Mouse (Mus musculus): ENCODE data around the gene Lamtor1. TPM values are rescaled to one million over a fixed set of nuclear protein-coding genes. Genes with fewer than 3 reads are reported as not detected.
A peak's percentile ranks its signal among the peaks of the same experiment; 100 is the strongest.
"Not testable (repeated sequence)": the region's sequence is repeated elsewhere in the genome, so short reads cannot be mapped to it uniquely, and the experiment has no call there.

Gene Lamtor1
- polyA plus RNA-seq, 1 experiment from 2014 or later = 147 TPM

DNA sequence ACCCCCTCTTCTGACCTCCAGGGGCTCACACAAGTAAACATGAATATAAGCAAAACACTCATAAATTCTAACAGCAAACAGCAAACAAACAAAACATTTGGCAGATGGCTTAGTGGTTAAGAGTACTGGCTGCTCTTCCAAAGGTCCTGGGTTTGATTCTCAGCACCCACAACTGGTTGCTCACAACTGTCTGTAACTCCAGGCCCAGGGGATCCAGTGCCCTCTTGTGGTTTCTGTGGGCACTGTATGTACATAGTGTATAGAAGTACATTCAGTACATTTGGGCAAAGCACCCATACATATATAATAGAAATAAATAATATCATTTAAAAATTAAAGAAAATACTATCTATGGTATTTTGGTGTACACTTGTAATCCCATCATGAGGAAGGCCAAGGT lies 2.9 kb upstream of the Lamtor1 start:
- H3K27me3 ChIP-seq (replicated peaks) = no peaks in the 10 kb centered on the region
- H3K4me1 ChIP-seq = peaks cover 8% of the 10 kb centered on the region
- H3K36me3 ChIP-seq = 0 out of 2 replicates have a peak, but pooled peaks cover 9% of the 10 kb centered on the region
- no peak overlapping the region for H3K9ac ChIP-seq
- ATAC-seq (ENCODE audit: insufficient read depth, low FRiP score, low read depth) = no peak
- no peak overlapping the region for H3K4me3 ChIP-seq (replicated peaks)
- no peak overlapping the region for H3K4me2 ChIP-seq
- no peak overlapping the region for H3K27ac ChIP-seq
- no peaks in the 10 kb centered on the region for H3K9me3 ChIP-seq

DNA sequence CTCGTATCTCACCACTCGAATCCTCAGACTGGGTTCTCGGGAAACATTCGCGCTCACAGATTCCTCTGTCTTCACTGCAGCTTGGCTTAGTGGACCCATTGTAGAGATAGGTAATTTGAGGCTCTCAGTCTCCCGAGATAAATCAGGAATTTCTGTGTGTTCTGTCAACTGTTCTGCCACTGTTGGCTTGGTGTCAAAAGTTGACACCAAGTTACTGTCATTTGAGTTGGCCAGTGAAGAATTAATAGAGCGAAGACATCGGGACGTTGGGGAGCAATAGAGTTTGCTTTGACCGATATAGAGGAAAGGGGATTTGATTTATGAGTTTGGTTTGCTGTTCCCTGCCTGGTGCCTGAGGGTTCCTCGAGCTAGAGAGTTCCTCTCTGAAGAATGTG lies 580 bp downstream of the Lamtor1 start, which contains the start of gene Tomt:
Tomt (minus strand) TSS at position 73 of the 395 bp plus-strand sequence.
- 8% methylated on average over 11 of the region's 11 CpGs for WGBS
- Histone ChIP-seq H3K4me2 (peak within 1 kb of the TSS; percentile 72), H3K27me3 (replicated peaks) (no peaks in the 10 kb centered on the region), H3K9me3 (no peaks in the 10 kb centered on the region), H3K4me3 (replicated peaks) (peak within 1 kb of the TSS; percentile 80), H3K9ac (peak within 1 kb of the TSS; percentile 86), H3K27ac (peak within 1 kb of the TSS; percentile 96), H3K4me1 (peaks cover 8% of the 10 kb centered on the region), H3K36me3 (peaks cover 19% of the 10 kb centered on the region)
- no peak for ATAC-seq (ENCODE audit: insufficient read depth, low FRiP score, low read depth)

DNA sequence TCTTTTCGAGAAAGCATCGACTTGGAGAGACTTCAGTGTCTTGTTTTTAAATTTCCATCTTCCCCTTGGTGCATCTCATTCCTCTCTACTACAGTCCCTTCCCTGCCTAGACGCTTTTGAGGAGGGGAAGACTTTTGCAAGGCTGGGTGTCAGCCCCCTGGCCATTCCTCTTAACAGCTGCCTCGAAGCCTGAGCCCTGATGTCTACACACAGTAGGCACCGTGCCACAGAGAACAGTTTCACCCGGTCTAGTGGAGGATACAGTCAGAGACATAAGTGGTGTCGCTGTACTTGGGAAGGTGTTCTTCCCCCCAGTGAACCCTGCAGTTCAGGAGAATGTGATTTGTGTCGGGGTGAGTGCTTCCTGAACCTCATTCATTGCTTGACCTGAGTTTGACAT lies 992 bp downstream of the Lamtor1 start:
- WGBS = 61% methylated on average over 8 of the region's 8 CpGs
- Histone ChIP-seq H3K27me3 (replicated peaks) (no peaks in the 10 kb centered on the region), H3K9me3 (no peaks in the 10 kb centered on the region), H3K4me3 (replicated peaks) (peak overlapping the region; percentile 80), H3K36me3 (peaks cover 23% of the 10 kb centered on the region), H3K27ac (peak overlapping the region; percentile 96), H3K9ac (no peak overlapping the region), H3K4me2 (peak overlapping the region; percentile 57), H3K4me1 (peaks cover 8% of the 10 kb centered on the region)
- no peak for ATAC-seq (ENCODE audit: insufficient read depth, low FRiP score, low read depth)

DNA sequence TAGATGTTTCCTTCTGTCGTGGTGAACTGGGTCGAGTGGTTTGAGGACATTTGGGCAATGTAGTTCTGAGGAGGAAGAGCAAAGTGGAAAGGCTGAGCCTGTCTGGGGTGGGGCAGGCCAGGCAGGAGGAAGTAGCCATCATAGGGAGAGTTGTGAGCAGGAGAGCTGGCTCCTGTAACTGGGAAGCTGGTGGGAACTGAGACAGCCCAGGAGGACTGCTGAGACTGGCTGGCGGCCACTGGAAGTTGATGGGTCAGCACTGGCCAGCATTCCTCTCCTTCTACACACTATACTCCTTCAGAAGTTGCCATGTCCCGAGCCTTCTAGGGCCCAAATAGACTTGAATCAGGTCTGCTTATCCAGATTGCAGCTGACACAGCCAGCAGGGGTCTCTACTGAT lies 2.7 kb downstream of the Lamtor1 start:
- Histone ChIP-seq H3K36me3 (peaks cover 36% of the 10 kb centered on the region), H3K27me3 (replicated peaks) (no peaks in the 10 kb centered on the region), H3K4me3 (replicated peaks) (no peak overlapping the region), H3K4me2 (no peak overlapping the region), H3K27ac (no peak overlapping the region), H3K4me1 (peaks cover 8% of the 10 kb centered on the region), H3K9me3 (no peaks in the 10 kb centered on the region), H3K9ac (no peak overlapping the region)
- no peak for ATAC-seq (ENCODE audit: insufficient read depth, low FRiP score, low read depth)
- 67% methylated on average over 4 of the region's 4 CpGs for WGBS

DNA sequence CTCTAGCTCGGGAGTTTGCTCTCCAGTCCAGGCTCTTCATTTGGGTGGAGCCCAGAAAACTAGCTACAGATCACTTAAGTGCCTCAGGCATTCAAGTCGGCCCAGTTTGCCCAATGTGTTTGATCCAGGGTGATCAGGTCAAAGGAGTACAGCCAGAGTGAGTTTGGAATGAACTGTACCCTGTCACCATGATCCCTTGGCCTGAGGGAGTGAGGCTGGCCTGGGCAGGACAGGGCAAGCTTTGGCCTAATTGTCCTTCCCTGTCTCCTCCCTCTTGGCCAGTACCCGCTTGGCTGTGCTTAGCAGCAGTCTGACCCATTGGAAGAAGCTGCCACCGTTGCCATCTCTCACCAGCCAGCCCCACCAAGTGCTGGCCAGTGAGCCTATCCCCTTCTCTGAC lies 4.4 kb downstream of the Lamtor1 start:
- H3K9ac ChIP-seq = no peak overlapping the region
- no peak overlapping the region for H3K27ac ChIP-seq
- H3K4me1 ChIP-seq = peaks cover 8% of the 10 kb centered on the region
- H3K27me3 ChIP-seq (replicated peaks) = no peaks in the 10 kb centered on the region
- no peak overlapping the region for H3K4me3 ChIP-seq (replicated peaks)
- WGBS = 89% methylated on average over 4 of the region's 4 CpGs
- H3K36me3 ChIP-seq = peaks cover 41% of the 10 kb centered on the region
- no peak overlapping the region for H3K4me2 ChIP-seq
- no peak for ATAC-seq (ENCODE audit: insufficient read depth, low FRiP score, low read depth)
- H3K9me3 ChIP-seq = no peaks in the 10 kb centered on the region

DNA sequence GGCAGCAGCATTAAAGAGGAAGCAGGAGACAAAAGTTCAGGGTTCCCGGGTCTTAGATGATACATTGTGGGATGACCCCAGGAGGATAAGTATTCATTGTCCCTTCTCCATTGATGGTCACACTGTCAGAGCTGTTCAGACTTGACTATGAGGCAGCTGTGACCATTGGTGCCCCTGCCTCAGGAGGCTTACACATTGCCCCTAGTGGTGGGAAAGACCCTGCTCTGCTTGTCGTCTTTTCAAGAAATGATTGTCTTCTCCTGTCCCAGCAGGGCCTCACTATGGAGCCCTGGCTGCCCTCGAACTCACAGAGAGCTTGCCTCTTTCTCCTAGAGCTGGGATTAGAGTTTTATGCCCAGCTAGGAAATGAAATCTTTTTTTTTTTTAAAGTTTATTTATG lies 6.3 kb downstream of the Lamtor1 start:
- Histone ChIP-seq H3K4me2 (no peak overlapping the region), H3K36me3 (peaks cover 45% of the 10 kb centered on the region), H3K4me1 (peaks cover 3% of the 10 kb centered on the region), H3K27ac (no peak overlapping the region), H3K27me3 (replicated peaks) (no peaks in the 10 kb centered on the region), H3K4me3 (replicated peaks) (no peak overlapping the region), H3K9ac (no peak overlapping the region), H3K9me3 (no peaks in the 10 kb centered on the region)
- ATAC-seq (ENCODE audit: insufficient read depth, low FRiP score, low read depth) = no peak
- whole genome bisulfite sequencing = 66% methylated on average over 3 of the region's 3 CpGs

DNA sequence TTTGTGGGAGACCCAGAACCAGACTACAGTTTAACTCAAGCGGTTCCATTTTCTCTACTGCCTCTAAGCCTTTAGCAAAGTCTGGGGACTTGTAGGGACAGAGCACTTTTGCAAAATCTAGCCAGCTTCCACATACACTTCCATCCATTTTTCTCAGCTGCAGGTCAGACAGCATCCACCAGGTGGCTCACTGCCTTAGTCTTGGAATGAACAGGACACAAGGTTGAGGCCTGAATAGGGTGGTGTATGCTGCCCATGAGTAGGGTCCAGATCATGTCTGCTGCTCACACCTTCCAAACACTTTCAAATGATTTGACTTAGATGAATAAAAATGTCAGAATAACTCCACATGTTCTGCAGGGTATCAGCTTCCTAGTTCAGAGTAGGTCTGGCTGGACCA lies 12.4 kb downstream of the Lamtor1 start:
- no peak overlapping the region for H3K4me3 ChIP-seq (replicated peaks)
- ATAC-seq (ENCODE audit: insufficient read depth, low FRiP score, low read depth) = 0 out of 2 replicates have a peak, but pooled peaks have one; percentile 56
- 23% methylated on average over 1 of the region's 1 CpGs for WGBS
- no peaks in the 10 kb centered on the region for H3K27me3 ChIP-seq (replicated peaks)
- no peak overlapping the region for H3K9ac ChIP-seq
- H3K36me3 ChIP-seq = peaks cover 13% of the 10 kb centered on the region
- no peak overlapping the region for H3K27ac ChIP-seq
- no peak overlapping the region for H3K4me2 ChIP-seq
- H3K9me3 ChIP-seq = no peaks in the 10 kb centered on the region
- no peaks in the 10 kb centered on the region for H3K4me1 ChIP-seq

DNA sequence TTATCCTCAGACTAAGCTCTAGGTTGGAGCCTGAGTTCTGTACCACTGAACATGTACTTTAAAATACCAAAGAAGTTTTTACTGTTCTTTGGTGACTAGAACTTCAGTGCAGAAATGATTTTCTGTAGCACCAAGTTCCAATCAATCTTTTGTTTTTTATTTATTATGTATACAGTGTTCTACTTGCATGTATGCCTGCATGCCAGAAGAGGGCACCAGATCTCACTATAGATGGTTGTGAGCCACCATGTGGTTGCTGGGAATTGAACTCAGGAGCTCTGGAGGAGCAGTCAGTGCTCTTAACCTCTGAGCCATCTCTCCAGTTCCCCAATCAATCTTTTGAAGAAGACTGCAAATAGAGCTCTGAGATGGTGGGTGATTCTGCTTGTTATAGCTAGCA lies 20.2 kb downstream of the Lamtor1 start:
- H3K4me2 ChIP-seq; ATAC-seq (ENCODE audit: insufficient read depth, low FRiP score, low read depth); H3K9me3 ChIP-seq; H3K27me3 ChIP-seq (replicated peaks); H3K36me3 ChIP-seq; H3K9ac ChIP-seq; H3K4me3 ChIP-seq (replicated peaks); H3K27ac ChIP-seq; H3K4me1 ChIP-seq: not testable (repeated sequence)

DNA sequence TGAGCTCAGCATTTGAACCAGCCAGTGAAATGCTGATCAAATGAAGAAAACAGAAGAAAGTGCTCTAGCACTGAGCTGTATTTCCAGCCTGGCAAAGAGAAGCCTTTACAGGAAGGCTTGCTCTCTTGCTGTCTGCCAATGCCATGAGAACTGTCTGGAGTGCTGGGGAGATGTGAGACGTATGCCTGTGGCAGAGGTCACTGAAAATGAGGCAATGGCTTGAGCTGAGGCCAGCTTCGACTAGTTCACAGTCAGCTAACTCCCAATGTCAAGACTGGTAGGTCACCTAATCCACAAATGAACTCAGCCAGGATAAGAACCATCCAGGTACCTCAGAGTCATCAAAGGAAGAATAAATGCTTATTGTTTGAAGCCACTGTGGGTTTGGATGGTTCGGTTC lies 22.4 kb downstream of the Lamtor1 start:
- Histone ChIP-seq H3K9me3 (no peaks in the 10 kb centered on the region), H3K27ac (no peak overlapping the region), H3K4me3 (replicated peaks) (no peak overlapping the region), H3K4me1 (0 out of 2 replicates have a peak, but pooled peaks cover 6% of the 10 kb centered on the region), H3K9ac (no peak overlapping the region), H3K4me2 (no peak overlapping the region), H3K27me3 (replicated peaks) (no peaks in the 10 kb centered on the region), H3K36me3 (no peaks in the 10 kb centered on the region)
- no peak for ATAC-seq (ENCODE audit: insufficient read depth, low FRiP score, low read depth)
- whole genome bisulfite sequencing = 84% methylated on average over 3 of the region's 3 CpGs

DNA sequence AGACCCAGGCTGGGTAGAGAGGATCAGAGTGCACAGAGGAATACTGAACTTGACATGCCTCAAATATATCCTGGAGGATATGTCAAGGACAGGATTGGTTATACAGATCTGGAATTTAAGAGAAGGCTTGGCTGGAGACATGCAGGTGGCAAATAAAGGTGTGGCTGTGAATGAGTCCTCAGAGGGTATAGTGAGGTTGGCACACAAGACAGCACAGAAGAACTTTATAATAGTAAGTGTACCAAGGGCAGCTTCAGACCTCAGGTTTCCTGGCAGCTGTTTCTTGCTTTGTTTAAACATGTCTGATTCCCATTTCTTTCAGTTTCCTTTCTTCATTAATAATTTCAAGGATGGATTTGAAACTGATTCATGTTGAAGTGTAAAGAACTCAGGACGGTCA lies 26.8 kb downstream of the Lamtor1 start:
- H3K27ac ChIP-seq = peak overlapping the region; percentile 18; the same call in 1 of the 2 replicates
- WGBS = 57% methylated on average over 1 of the region's 1 CpGs

DNA sequence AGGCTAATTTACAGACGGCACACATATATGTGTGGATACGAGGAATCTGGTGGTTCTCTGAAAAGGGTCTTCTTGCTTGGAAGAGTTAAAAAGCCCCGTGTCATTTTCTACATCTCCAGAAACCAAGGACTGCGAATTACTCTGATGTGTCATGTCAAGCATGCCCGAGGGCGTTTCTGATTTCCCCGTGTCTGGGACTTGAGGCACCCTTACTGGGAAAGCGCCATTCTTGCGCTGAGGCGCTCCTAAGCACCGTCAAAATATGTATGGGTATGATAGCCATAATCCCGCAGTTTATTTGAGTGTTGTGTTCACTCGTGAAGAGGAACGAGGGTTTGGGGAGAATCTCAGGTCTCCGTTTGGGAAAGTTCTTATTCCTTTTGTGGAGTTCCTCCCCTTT lies 27.6 kb downstream of the Lamtor1 start:
- Histone ChIP-seq H3K9ac (peak overlapping the region; percentile 35), H3K36me3 (no peaks in the 10 kb centered on the region), H3K27me3 (replicated peaks) (no peaks in the 10 kb centered on the region), H3K9me3 (no peaks in the 10 kb centered on the region), H3K4me3 (replicated peaks) (peak overlapping the region; percentile 80), H3K4me1 (peaks cover 6% of the 10 kb centered on the region; the same call in 1 of the 2 replicates), H3K27ac (peak overlapping the region; percentile 91), H3K4me2 (peak overlapping the region; percentile 78)
- no peak; the same call in 1 of the 2 replicates for ATAC-seq (ENCODE audit: insufficient read depth, low FRiP score, low read depth)
- 4% methylated on average over 15 of the region's 15 CpGs for WGBS

More for the DNA sequence above, 26.8 kb downstream of the Lamtor1 start:
- H3K27me3 ChIP-seq (replicated peaks) = no peaks in the 10 kb centered on the region
- ATAC-seq (ENCODE audit: insufficient read depth, low FRiP score, low read depth) = no peak
- H3K36me3 ChIP-seq = no peaks in the 10 kb centered on the region
- no peak overlapping the region; the same call in 1 of the 2 replicates for H3K4me3 ChIP-seq (replicated peaks)
- no peaks in the 10 kb centered on the region for H3K9me3 ChIP-seq
- peaks cover 6% of the 10 kb centered on the region; the same call in 1 of the 2 replicates for H3K4me1 ChIP-seq
- H3K4me2 ChIP-seq = peak overlapping the region; percentile 78
- no peak overlapping the region for H3K9ac ChIP-seq

DNA sequence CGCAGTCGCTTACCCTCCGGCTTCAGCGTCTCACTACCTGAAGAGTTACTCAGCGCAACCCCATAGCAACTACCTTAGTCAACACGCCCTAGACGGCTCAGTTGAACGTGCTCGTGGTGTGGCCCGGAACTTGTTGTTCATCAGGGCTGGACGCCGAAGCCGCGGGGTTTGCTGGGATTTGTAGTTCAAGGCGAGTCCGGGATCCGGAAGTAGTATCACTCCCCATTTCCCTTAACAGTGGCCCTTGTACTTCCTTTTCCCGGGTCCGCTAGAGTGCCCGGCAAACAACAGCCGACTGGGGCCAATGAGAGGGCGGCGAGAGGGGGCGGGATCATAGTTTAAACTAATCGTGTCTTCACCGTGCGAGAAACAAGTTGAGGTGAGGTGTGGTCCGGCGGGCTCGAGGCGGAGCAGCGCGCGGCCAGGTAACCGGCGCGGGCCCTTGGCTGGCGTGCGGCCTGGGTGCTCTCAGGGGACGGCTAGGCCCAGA lies 28.1 kb downstream of the Lamtor1 start, which contains the start of the genes Lrrc51 and Numa1:
Lrrc51 (minus strand) TSS at position 145 of the 490 bp plus-strand sequence.
Numa1 (plus strand) TSS at position 361 of the 490 bp plus-strand sequence.
- WGBS = under 1% methylated on average over 40 of the region's 40 CpGs
- Histone ChIP-seq H3K27me3 (replicated peaks) (no peaks in the 10 kb centered on the region), H3K27ac (peak within 1 kb of the TSS; percentile 91), H3K9ac (peak within 1 kb of the TSS; percentile 80), H3K4me3 (replicated peaks) (peak within 1 kb of the TSS; percentile 80), H3K9me3 (no peaks in the 10 kb centered on the region), H3K4me2 (peak within 1 kb of the TSS; percentile 78), H3K4me1 (peaks cover 6% of the 10 kb centered on the region; the same call in 1 of the 2 replicates), H3K36me3 (no peaks in the 10 kb centered on the region)
- ATAC-seq (ENCODE audit: insufficient read depth, low FRiP score, low read depth) = peak; percentile 99

Data from stomach, embryonic 15.5 days (tissue).